Mouse (Mus musculus): Measurements from ENCODE around the gene 4922502D21Rik. TPM values are rescaled to one million over a fixed set of nuclear protein-coding genes. Genes with fewer than 3 reads are reported as not detected.
A peak's percentile ranks its signal among the peaks of the same experiment; 100 is the strongest.
"Not testable (repeated sequence)": the region's sequence is repeated elsewhere in the genome, so short reads cannot be mapped to it uniquely, and the experiment has no call there.

4922502D21Rik gene
- polyA plus RNA-seq, 1 experiment = not detected

GRCm38 (mm10) chr6:129349524-129350352, 18.1 kb upstream of the 4922502D21Rik start:
- Histone ChIP-seq H3K9me3 (peaks cover 12% of the 10 kb centered on the region), H3K4me1 (peaks cover 12% of the 10 kb centered on the region), H3K27me3 (replicated peaks) (no peaks in the 10 kb centered on the region), H3K4me3 (replicated peaks) (peak overlapping the region; percentile 64), H3K36me3 (replicated peaks; ENCODE audit: low read length) (peaks cover 2% of the 10 kb centered on the region)
- TF ChIP-seq GATA1 (IDR thresholded peaks at IDR 0.05; ENCODE audit: borderline replicate concordance, low read length) (no peak), FLI1 (IDR thresholded peaks at IDR 0.05; ENCODE audit: low read length) (no peak)

DNA sequence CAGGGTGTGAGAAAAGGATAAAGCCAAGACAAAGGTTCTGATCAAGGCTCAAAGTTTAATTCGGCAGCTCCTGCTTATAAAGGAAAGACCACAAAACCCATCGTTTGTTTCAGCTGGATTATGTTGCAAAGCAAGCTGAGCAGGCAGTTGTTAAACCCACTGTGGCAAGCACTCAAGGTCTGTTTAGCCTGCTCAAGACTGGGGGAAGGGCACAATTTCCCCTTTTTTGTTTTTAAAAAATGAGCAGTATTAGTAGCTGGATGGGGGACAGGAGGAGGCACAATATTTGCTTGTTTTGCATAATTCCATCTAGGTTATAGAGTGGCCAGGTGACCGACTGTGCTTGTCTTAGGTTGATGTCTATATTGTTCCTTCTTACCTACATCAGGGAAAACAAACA, 12.8 kb upstream of the 4922502D21Rik start:
- no peak overlapping the region for H3K4me3 ChIP-seq (replicated peaks)
- H3K36me3 ChIP-seq (replicated peaks; ENCODE audit: low read length) = peaks cover 2% of the 10 kb centered on the region
- no peak for TF ChIP-seq FLI1 (IDR thresholded peaks at IDR 0.05; ENCODE audit: low read length)
- TF ChIP-seq GATA1 (IDR thresholded peaks at IDR 0.05; ENCODE audit: borderline replicate concordance, low read length) = no peak
- peaks cover 12% of the 10 kb centered on the region for H3K9me3 ChIP-seq
- no peaks in the 10 kb centered on the region for H3K27me3 ChIP-seq (replicated peaks)
- peaks cover 7% of the 10 kb centered on the region for H3K4me1 ChIP-seq

- not testable (repeated sequence) for H3K4me3 ChIP-seq (replicated peaks); H3K9me3 ChIP-seq; H3K4me1 ChIP-seq; H3K27me3 ChIP-seq (replicated peaks); H3K36me3 ChIP-seq (replicated peaks; ENCODE audit: low read length)
These were observed 10.8 kb upstream of the 4922502D21Rik start, which contains the start of gene Clec12a for GRCm38 (mm10) chr6:129342391-129342790. Clec12a (plus strand) TSS chr6:129342691.

DNA sequence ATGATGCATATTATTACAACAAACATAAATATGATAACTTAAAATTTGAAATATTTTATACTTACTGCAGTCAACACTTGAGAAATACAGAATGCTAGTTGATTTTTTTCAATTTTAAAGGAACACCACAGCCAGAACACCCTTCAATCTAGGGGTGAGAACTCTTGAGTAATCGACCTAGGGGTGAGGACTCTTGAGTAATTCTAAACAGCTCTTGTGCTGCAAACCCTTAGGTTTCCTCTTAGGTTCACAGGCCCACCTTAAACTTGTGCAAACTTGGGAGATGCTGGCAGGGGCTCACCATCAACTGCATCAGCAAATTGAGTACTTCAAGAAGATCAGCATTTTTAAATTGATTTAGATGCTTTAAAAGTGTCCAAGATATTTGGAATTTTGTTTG, 6.2 kb upstream of the 4922502D21Rik start:
- H3K36me3 ChIP-seq (replicated peaks; ENCODE audit: low read length) = no peaks in the 10 kb centered on the region
- H3K27me3 ChIP-seq (replicated peaks) = no peaks in the 10 kb centered on the region
- H3K4me3 ChIP-seq (replicated peaks) = no peak overlapping the region
- H3K9me3 ChIP-seq = no peaks in the 10 kb centered on the region
- TF ChIP-seq FLI1 (IDR thresholded peaks at IDR 0.05; ENCODE audit: low read length) = no peak
- no peak for TF ChIP-seq GATA1 (IDR thresholded peaks at IDR 0.05; ENCODE audit: borderline replicate concordance, low read length)
- peaks cover 21% of the 10 kb centered on the region for H3K4me1 ChIP-seq

DNA sequence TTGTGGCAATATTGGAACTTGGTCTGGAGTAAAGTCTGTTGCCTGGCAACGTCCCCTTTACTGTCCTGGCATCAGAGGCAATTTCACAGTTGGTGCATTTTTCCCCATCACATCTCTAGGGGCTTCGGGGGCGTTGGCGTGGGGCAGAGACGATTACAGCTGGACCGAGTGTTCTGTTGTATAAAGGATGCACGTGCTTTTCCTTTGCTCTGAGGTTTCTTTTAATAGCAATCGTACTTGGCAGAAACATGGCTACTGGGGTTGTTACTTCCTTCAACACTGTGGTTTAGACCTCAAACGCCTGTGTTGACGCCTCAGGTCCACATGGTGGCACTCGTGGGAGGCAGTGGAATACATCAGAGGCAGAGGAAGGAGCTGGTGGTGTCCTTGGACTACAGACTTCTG, 2.1 kb upstream of the 4922502D21Rik start:
- H3K9me3 ChIP-seq = no peaks in the 10 kb centered on the region

GRCm38 (mm10) chr6:129326568-129327150, 4.9 kb downstream of the 4922502D21Rik start:
- Histone ChIP-seq H3K36me3 (replicated peaks; ENCODE audit: low read length) (no peaks in the 10 kb centered on the region), H3K4me1 (peaks cover 26% of the 10 kb centered on the region), H3K27me3 (replicated peaks) (no peaks in the 10 kb centered on the region), H3K9me3 (no peaks in the 10 kb centered on the region), H3K4me3 (replicated peaks) (no peak overlapping the region)
- no peak for TF ChIP-seq FLI1 (IDR thresholded peaks at IDR 0.05; ENCODE audit: low read length)
- no peak for TF ChIP-seq GATA1 (IDR thresholded peaks at IDR 0.05; ENCODE audit: borderline replicate concordance, low read length)

More for the DNA sequence above, 2.1 kb upstream of the 4922502D21Rik start:
- TF ChIP-seq GATA1 (IDR thresholded peaks at IDR 0.05; ENCODE audit: borderline replicate concordance, low read length) (no peak), FLI1 (IDR thresholded peaks at IDR 0.05; ENCODE audit: low read length) (no peak)
- no peaks in the 10 kb centered on the region for H3K27me3 ChIP-seq (replicated peaks)
- no peaks in the 10 kb centered on the region for H3K36me3 ChIP-seq (replicated peaks; ENCODE audit: low read length)
- H3K4me1 ChIP-seq = peaks cover 40% of the 10 kb centered on the region
- H3K4me3 ChIP-seq (replicated peaks) = peak overlapping the region; percentile 84

DNA sequence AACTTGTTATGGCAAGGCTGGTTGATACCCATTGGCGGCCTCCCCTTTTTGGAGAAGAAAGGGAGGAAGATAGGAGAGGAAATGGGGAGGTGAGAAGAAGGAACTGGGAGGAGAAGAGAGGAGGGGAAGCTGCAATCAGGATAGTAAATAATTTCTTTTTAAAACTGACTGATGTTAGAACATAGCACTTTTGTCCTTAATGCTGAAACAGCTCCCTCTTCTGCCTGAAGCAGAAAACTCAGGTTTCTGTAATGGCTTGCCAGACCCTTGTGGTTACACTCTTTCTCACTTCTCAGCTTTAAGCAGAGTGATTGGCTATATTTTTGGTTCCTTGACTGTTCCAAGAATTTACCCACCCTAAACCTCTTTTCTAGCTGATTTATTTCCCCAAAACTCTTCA, 5.6 kb downstream of the 4922502D21Rik start:
- no peaks in the 10 kb centered on the region for H3K36me3 ChIP-seq (replicated peaks; ENCODE audit: low read length)
- TF ChIP-seq GATA1 (IDR thresholded peaks at IDR 0.05; ENCODE audit: borderline replicate concordance, low read length) (no peak), FLI1 (IDR thresholded peaks at IDR 0.05; ENCODE audit: low read length) (no peak)
- peaks cover 24% of the 10 kb centered on the region for H3K4me1 ChIP-seq
- H3K27me3 ChIP-seq (replicated peaks) = no peaks in the 10 kb centered on the region
- H3K4me3 ChIP-seq (replicated peaks) = no peak overlapping the region
- H3K9me3 ChIP-seq = no peaks in the 10 kb centered on the region

DNA sequence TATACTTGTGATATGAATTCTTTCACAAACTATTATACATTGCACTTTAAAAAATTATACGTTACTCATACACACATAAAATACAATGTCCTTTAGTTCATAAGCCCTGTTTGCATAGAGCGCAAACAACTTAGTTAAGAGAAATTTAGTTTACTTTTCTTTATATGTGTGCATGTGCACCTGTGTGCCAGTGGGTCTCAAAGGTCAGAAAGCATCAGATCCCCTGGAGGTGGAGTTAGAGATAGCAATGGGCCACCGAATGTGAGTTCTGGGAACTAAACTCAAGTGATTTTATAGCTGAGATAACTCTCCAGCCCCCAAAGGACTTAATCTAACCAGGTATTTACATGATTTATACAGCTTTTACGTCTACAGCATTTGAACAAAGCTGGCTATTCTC, 12.3 kb downstream of the 4922502D21Rik start:
- peaks cover 30% of the 10 kb centered on the region for H3K4me1 ChIP-seq
- TF ChIP-seq FLI1 (IDR thresholded peaks at IDR 0.05; ENCODE audit: low read length) = no peak
- TF ChIP-seq GATA1 (IDR thresholded peaks at IDR 0.05; ENCODE audit: borderline replicate concordance, low read length) = no peak

GRCm38 (mm10) chr6:129318395-129318794, 13.2 kb downstream of the 4922502D21Rik start:
- no peaks in the 10 kb centered on the region for H3K36me3 ChIP-seq (replicated peaks; ENCODE audit: low read length)
- no peaks in the 10 kb centered on the region for H3K27me3 ChIP-seq (replicated peaks)
- H3K4me1 ChIP-seq = peaks cover 40% of the 10 kb centered on the region
- TF ChIP-seq GATA1 (IDR thresholded peaks at IDR 0.05; ENCODE audit: borderline replicate concordance, low read length) (no peak), FLI1 (IDR thresholded peaks at IDR 0.05; ENCODE audit: low read length) (no peak)
- H3K9me3 ChIP-seq = no peaks in the 10 kb centered on the region
- no peak overlapping the region for H3K4me3 ChIP-seq (replicated peaks)

More for the DNA sequence above, 12.3 kb downstream of the 4922502D21Rik start:
- Histone ChIP-seq H3K36me3 (replicated peaks; ENCODE audit: low read length) (no peaks in the 10 kb centered on the region), H3K9me3 (no peaks in the 10 kb centered on the region), H3K4me3 (replicated peaks) (no peak overlapping the region), H3K27me3 (replicated peaks) (no peaks in the 10 kb centered on the region)

DNA sequence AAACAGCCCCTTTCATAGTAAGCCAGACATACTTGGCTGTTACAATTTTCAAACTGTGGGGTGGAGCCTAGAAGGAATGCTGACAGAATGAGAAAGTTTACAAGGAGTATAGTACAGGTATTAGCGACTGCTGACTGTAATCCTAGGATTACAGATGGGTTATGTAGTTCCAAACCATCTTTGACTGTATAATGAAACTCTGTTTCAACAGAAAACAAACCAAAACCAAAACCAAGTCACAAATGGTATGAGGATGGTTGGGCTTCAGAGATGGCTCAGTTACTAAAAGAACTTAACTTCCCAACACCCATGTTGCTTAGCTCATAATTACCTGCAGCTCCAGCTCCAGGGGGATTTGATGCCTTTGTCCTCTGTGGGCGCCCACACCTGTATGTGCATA, 15.1 kb downstream of the 4922502D21Rik start:
- Histone ChIP-seq H3K27me3 (replicated peaks) (no peaks in the 10 kb centered on the region), H3K4me3 (replicated peaks) (peak overlapping the region; percentile 85), H3K36me3 (replicated peaks; ENCODE audit: low read length) (no peaks in the 10 kb centered on the region), H3K4me1 (peaks cover 51% of the 10 kb centered on the region), H3K9me3 (no peaks in the 10 kb centered on the region)
- TF ChIP-seq FLI1 (IDR thresholded peaks at IDR 0.05; ENCODE audit: low read length) (no peak), GATA1 (IDR thresholded peaks at IDR 0.05; ENCODE audit: borderline replicate concordance, low read length) (no peak)
